Mouse (Mus musculus) monocyte, adult 2 months (primary cell): ENCODE measurements around the gene Tmem151a.

Experiments
- DNase-seq, 2 experiments: peaks; one replicate each; pipeline ENCODE4 v3.0.0; 2022; ENCODE audit warnings: low spot score in 2 of 2, low read depth in 1 of 2

Tmem151a gene

DNA sequence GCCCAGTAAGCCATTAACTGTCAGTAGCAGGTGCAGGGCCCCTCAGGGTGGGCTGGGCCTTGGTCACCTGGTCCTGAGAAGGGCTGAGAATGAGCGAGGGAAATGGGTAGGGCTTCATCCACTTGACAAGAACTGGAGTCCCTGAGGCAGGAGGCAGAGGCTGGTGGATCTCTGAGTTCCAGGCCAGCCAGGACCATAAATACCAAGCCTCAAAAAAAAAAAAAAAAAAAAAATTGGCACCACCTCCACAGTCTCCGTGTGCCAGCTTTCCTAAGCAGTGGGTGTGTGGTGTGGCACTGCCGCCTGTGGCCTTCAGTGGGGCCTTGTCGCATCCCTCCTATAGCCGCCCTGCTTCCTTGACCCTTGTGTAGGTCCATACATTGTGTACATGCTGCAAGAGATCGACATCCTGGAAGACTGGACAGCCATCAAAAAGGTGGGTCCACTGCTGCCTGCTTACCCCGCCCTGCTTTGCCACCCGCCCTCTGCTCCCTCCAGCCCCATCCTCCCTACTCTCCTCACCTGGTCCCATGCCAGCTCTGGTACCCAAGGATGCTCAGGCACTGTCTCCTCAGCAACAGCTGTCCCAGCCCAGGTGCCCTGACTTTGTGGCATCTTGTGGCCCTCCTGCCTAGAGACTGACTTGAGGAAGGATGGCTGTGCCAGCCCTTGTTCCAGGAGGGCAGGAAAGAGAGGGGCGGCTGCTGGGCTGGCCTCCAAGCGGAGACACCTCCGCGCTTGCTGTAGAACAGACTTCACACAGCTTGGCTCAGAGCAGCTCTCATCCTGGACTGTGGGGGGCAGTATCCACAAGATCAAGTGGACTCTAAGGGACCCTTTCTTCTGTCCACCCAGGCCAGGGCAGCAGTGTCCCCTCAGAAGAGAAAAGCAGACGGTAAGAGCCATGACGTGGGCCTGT lies 36.9 kb downstream of the Tmem151a start:
- DNase-seq: no peak

DNA sequence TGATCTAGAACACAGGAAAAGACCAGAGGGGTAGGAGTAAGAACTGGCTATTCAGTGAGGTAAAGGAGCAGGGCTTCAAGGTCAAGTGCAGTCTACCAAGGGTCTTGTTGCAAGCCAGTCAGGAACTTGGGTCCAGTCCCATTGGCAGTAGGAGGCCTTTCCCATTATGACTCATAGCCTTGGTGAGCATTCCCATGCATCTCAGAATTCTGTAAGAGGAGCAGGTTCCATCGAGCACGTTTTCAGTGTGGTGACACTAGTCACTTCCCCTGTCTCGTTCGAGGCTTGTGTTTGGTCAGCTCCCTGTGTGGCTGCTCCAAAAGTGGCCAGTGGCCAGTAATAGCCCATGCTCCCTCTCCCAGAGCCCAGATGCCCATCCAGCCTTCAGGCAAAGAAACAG lies 39.8 kb downstream of the Tmem151a start:
- DNase-seq: no peak

DNA sequence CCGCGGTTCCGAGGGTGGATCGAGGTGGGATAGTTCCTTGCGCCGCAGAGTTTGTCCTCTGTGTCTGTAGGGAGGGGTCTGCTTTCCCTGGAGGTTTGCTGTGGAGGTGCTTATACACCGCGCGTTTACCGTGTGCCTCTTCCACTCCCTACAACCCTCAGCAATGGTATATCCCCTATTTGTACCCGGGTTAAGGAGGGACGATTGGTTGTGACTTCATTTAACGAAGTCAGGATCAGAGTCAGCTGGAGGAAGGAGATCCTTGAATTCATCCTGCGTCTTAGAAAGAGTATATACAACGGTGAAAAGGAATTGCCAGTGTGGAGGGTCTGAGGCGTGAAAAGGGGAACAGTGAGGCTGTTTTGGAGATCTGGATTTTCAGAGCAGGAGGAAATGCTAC lies 43.7 kb downstream of the Tmem151a start:
- no peak for DNase-seq

DNA sequence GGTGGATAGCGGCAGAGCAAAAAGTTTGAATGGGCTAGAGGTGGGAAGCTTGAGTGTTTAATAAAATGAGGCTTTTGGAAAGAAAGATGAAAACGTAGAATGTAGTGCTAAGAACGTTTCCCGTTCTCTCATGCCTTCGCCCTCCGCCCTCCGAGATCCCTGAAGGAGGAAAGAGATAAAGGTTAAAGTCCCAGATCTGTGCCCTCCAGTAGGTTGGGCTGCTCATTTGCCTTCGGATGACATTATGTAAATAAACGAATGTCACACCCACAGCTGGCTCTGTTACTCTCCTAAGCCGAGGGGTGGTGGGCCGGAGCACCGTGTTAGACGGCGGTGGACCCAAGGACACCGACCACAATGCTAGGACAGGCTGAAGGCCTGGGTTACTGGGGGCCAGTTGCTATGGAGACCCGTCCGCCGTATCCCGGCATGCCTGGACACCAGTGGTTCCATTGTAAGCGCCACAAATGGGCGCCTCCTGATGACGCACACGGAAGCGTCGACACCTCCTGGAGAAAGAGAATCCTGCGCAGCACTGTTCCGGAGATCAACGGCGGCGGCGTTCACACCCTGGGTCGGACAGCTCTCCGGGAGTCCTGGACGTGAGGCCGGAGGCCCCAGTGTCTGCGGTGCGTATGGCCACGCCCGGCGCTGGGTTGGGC lies 44.3 kb downstream of the Tmem151a start, which contains the start of gene Brms1:
Gene Brms1 (plus strand): TSS at position 493 of the 662 bp plus-strand sequence.
- peak; percentile 57 to 79 for DNase-seq

DNA sequence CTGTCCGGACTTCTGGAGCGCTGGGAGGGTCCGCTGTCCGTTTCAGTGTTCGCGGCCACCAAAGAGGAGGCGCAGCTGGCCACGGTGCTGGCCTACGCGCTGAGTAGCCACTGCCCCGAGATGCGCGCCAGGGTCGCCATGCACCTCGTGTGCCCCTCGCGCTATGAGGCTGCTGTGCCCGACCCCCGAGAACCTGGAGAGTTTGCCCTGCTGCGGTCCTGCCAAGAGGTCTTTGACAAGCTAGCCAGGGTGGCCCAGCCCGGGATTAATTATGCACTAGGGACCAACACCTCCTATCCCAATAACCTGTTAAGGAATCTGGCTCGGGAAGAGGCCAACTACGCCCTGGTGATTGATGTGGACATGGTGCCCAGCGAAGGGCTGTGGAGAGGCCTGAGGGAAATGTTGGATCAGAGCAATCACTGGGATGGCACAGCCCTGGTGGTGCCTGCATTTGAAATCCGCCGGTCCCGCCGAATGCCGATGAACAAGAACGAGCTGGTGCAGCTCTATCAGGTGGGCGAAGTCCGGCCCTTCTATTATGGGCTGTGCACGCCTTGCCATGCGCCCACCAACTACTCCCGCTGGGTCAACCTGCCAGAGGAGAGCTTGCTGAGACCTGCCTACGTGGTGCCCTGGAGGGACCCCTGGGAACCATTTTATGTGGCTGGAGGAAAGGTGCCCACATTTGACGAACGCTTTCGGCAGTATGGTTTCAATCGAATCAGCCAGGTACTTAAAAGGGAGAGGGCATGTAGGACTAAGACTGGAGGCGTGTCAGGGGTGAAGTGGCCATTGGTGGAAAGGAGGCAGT lies 45.8 kb downstream of the Tmem151a start:
- DNase-seq: no peak

DNA sequence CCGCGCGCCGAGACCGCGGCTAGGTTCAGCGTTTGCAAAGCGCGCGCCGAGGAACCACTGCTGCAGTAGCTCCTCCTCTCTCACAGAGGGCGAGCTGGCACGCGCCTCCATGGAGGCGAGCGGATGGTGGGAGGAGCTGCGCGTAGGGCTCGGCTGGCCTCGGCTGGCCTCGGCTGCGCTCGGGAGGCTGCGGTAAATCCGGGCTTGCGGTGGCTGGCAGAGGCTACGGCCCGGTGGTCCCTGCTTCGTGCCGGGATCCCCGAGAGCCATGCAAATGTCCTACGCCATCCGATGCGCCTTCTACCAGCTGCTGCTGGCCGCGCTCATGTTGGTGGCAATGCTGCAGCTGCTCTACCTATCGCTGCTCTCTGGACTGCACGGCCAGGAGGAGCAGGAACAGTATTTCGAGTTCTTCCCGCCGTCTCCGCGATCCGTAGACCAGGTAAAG lies 46.6 kb downstream of the Tmem151a start, which contains the start of the genes B4gat1 and AC124502.3:
Gene B4gat1 (plus strand): TSS at position 118 of the 448 bp plus-strand sequence.
Gene AC124502.3 (plus strand): TSS at position 183 of the 448 bp plus-strand sequence.
- peak; percentile 55 to 71 for DNase-seq

DNA sequence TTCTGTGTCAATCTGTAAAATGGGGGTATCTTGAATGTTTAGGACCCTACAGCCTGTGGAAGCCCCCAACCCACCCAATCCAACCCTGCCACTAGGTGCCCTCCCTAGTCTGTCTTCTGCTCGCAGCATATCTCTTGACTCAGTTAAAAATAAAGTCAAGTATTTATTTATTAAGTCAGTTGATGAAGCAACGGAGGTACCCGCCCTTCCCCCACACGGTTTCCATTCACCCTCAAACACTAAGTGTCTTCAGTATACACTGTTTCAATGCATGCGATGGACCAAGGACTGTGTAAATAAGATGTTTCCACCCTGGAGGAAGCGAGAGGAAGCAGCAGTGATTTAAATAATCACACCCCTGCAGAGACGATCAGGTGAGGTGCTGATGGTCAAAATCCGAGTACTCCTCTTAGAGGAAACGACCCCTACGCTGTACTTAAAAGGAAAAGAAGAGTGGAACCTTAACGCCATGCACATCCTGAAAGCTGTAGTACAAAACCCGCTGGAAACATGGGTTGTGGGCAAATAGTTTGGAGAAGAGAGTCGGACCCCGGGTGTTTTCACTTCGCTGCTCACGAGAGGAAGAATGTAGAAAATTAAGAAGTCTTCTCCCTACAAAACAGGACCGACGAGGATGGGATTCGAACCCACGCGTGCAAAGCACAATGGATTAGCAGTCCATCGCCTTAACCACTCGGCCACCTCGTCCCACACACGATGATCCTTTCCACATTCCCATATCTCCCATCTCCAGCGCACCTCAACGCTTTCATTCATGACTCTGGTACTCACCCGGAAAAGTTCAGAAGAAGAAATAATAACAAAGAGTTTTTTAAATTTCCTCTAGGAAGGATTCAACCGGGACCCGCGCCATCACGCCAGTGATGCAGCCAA lies 47.4 kb downstream of the Tmem151a start:
- DNase-seq: peak in 1 of 2 experiments; percentile 59

DNA sequence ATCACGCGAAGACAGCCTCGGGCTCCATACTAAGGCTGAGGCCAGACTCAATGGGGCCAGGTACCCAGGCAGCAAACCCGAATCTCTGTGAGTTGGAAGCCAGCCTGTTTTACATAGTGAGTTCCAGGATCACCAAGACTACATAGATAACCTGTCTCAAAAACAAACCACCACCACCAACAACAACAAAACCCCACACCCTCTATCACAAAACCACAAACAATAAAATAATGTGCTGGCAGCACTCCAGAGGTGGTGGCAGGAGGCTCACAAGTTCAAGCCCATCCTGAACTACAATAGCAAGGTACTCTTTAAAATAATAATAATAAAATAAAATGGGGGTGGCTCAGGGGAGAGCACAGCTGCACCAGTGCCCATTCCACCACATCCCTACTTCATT lies 48.8 kb downstream of the Tmem151a start:
- no peak for DNase-seq

DNA sequence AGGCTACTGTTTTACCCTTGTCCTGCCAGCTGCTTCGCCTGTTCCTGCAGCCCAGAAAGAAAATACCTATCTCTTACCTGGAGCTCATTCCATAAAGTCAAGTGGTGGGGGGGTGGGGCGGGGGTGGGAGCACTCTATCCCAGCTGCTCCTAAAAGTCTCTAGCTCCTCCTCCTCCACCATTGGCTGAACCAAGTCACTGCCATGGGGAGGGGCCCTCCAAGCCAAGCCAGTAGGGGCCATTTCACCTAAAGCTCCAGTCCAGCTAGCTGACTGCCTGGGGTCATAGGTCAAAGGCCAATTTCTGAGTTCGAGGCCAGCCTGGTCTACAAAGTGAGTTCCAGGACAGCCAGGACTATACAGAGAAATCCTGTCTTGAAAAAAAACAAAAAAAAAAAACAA lies 52.6 kb downstream of the Tmem151a start:
- DNase-seq: no peak

DNA sequence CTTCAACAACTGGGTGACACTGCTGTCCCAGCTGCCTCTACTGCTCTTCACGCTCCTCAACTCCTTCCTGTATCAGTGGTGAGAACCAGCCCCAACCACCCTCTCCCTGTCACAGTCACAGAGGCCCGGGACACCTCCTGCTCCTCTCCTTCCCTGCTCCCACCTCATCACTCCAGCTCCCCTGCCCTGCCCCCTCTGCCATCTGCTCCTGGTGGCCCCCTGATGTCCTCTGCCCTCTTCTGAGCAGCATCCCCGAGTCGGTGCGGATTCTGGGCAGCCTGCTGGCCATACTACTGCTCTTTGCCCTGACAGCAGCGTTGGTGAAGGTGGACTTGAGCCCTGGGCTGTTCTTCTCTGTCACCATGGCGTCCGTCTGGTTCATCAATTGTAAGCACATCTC lies 59.2 kb downstream of the Tmem151a start:
- DNase-seq: no peak

DNA sequence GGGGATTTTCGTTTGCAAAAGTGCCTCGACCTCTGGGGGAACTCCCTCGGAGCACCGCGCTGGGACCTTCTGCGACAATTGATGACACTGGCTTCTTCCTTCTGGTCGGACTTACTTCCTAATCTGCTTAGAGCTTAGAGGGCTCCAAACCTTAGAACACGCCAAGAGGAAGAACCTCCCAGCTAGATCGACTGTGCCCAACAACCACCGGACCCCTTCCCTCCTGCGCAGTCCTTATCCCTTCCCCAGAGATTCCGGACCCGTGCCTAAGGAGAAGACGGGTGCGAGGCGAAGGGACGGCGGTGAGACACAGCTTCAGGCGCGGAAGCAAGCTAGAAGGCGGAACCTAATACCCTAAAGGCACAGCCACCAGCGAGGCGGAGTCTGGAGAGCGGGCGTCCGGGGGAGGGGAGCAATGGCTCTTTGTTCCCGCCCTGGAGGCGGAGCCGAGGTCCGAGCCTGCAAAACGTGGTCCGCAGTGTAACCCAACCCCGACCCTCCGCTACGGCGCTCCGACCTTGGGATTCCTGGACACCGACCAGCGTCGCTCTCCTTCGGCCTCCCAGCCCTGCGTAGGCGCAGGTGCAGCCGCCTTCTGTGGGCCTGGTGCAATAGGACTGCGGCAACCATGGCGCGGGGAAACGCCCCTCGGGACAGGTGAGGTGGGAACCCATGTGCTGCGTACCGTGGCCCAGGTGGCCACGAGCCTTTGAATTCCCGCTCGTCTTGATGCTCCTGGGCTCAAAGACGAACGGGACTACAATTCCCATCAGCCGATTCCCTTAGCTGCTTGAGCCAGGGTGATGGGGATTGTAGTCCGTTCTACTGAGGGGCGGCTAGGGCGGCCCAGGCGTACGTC lies 61.5 kb downstream of the Tmem151a start, which contains the start of gene Slc29a2:
Gene Slc29a2 (plus strand): TSS at position 240 of the 859 bp plus-strand sequence.
- DNase-seq: peak; percentile 66 to 79

DNA sequence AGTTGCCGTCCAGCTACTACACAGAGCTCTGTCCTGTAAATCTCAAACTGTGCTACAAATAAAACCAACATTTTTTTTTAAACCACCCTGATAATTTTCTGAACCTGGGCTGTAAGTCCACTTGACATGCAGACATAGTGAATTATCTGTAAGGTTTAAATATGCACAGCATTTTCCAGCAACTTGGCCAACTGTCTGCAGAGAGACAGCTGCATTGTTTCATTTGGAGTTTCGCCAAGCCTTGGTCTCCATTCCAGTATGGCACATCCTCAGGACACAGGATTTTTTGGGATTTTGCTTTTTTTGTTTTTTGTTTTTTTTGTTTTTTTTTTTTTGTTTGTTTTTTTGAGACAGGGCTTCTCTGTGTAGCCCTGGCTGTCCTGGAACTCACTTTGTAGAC lies 63.9 kb downstream of the Tmem151a start:
- DNase-seq: no peak
